Mouse (Mus musculus): ENCODE data around the gene Gphb5. TPM values are rescaled to one million over a fixed set of nuclear protein-coding genes. Genes with fewer than 3 reads are reported as not detected.
"Not testable (repeated sequence)": the region's sequence is repeated elsewhere in the genome, so short reads cannot be mapped to it uniquely, and the experiment has no call there.

Gphb5 gene
- polyA plus RNA-seq, 2 experiments = not detected

DNA sequence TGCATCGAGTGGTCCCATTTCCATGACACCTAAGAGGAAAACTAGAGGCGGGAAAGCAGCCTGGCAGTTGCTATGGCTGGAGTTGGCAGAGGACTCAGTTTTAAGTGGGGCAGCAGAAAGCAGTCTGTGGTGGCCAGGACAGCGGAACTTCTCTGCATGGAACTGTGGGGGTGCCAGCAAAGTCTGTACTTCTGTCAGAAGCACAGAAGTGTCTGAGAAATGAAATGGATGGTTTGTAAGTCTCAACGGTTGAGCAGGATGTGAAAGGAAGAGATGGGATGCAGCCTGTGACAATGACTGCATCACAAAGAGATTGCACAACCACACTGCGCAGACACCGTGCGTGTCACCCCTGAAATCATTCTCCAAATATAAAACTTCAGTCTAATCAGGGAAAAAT lies 29.7 kb upstream of the Gphb5 start:
- H3K4me3 ChIP-seq (replicated peaks; ENCODE audit: low read length) = no peak overlapping the region
- no peaks in the 10 kb centered on the region for H3K4me1 ChIP-seq (ENCODE audit: control insufficient read depth, insufficient read depth, low read length)
- DNase-seq (ENCODE audit: low spot score) (no peak), ATAC-seq (ENCODE audit: low FRiP score, low read depth) (no peak)
- H3K27ac ChIP-seq (replicated peaks; ENCODE audit: low read depth, low read length) = no peak overlapping the region
- no peak overlapping the region for H3K9ac ChIP-seq (ENCODE audit: low read depth, low read length, severe bottlenecking)
- no peaks in the 10 kb centered on the region for H3K9me3 ChIP-seq (ENCODE audit: control insufficient read depth, low read length)
- TF ChIP-seq POLR2A (IDR thresholded peaks at IDR 0.05; ENCODE audit: borderline replicate concordance, extremely low read depth, insufficient read depth, insufficient read length) = no peak
- H3K4me2 ChIP-seq (replicated peaks; ENCODE audit: low read depth, low read length, severe bottlenecking) = no peak overlapping the region
- 84% methylated on average over 7 of the region's 7 CpGs for WGBS
- 0 out of 2 replicates have a peak, but pooled peaks cover 14% of the 10 kb centered on the region for H3K36me3 ChIP-seq (ENCODE audit: control insufficient read depth, insufficient read depth, low read length)
- no peaks in the 10 kb centered on the region for H3K27me3 ChIP-seq (ENCODE audit: control insufficient read depth, insufficient read depth, low read length)

- WGBS = 81% methylated on average over 6 of the region's 6 CpGs
- not testable (repeated sequence) for ATAC-seq (ENCODE audit: low FRiP score, low read depth); H3K27me3 ChIP-seq (ENCODE audit: control insufficient read depth, insufficient read depth, low read length); H3K4me1 ChIP-seq (ENCODE audit: control insufficient read depth, insufficient read depth, low read length); H3K4me3 ChIP-seq (replicated peaks; ENCODE audit: low read length); H3K9ac ChIP-seq (ENCODE audit: low read depth, low read length, severe bottlenecking); H3K4me2 ChIP-seq (replicated peaks; ENCODE audit: low read depth, low read length, severe bottlenecking); H3K27ac ChIP-seq (replicated peaks; ENCODE audit: low read depth, low read length); DNase-seq (ENCODE audit: low spot score); H3K36me3 ChIP-seq (ENCODE audit: control insufficient read depth, insufficient read depth, low read length); H3K9me3 ChIP-seq (ENCODE audit: control insufficient read depth, low read length)
Observed at GRCm38 (mm10) chr12:75432400-75432799, 15.8 kb upstream of the Gphb5 start.

GRCm38 (mm10) chr12:75429685-75430396 lies 13.3 kb upstream of the Gphb5 start:
- no peak overlapping the region for H3K4me2 ChIP-seq (replicated peaks; ENCODE audit: low read depth, low read length, severe bottlenecking)
- H3K9me3 ChIP-seq (ENCODE audit: control insufficient read depth, low read length) = no peaks in the 10 kb centered on the region
- no peaks in the 10 kb centered on the region for H3K27me3 ChIP-seq (ENCODE audit: control insufficient read depth, insufficient read depth, low read length)
- ATAC-seq (ENCODE audit: low FRiP score, low read depth) (no peak), DNase-seq (ENCODE audit: low spot score) (no peak)
- H3K4me1 ChIP-seq (ENCODE audit: control insufficient read depth, insufficient read depth, low read length) = no peaks in the 10 kb centered on the region
- H3K4me3 ChIP-seq (replicated peaks; ENCODE audit: low read length) = no peak overlapping the region
- WGBS = 85% methylated on average over 1 of the region's 1 CpGs
- no peaks in the 10 kb centered on the region for H3K36me3 ChIP-seq (ENCODE audit: control insufficient read depth, insufficient read depth, low read length)
- no peak overlapping the region for H3K9ac ChIP-seq (ENCODE audit: low read depth, low read length, severe bottlenecking)
- no peak overlapping the region for H3K27ac ChIP-seq (replicated peaks; ENCODE audit: low read depth, low read length)
- no peak for TF ChIP-seq POLR2A (IDR thresholded peaks at IDR 0.05; ENCODE audit: borderline replicate concordance, extremely low read depth, insufficient read depth, insufficient read length)

DNA sequence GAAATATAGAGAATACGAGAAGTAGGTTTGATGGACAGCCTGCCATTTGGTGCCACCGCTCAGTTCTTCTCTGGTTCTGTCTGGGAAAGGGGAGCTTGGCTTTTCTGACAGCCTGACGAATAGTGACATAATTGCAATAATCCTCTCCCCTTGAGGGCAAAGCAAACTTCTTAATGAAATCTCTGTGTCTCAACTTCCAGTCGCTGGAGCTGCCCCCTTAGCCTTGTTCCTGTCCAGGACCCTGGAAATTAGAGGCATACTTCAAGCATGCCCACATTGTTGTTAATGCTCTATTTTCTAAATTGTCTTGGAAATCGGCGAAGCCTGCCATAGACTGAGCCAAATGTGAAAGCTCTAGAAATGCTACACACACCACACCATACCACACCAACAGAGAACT lies 12.1 kb upstream of the Gphb5 start:
- H3K4me3 ChIP-seq (replicated peaks; ENCODE audit: low read length) = no peak overlapping the region
- H3K4me2 ChIP-seq (replicated peaks; ENCODE audit: low read depth, low read length, severe bottlenecking) = no peak overlapping the region
- H3K9ac ChIP-seq (ENCODE audit: low read depth, low read length, severe bottlenecking) = no peak overlapping the region
- WGBS = 80% methylated on average over 6 of the region's 6 CpGs
- ATAC-seq (ENCODE audit: low FRiP score, low read depth) (no peak), DNase-seq (ENCODE audit: low spot score) (no peak)
- H3K27ac ChIP-seq (replicated peaks; ENCODE audit: low read depth, low read length) = no peak overlapping the region
- no peaks in the 10 kb centered on the region for H3K27me3 ChIP-seq (ENCODE audit: control insufficient read depth, insufficient read depth, low read length)
- no peaks in the 10 kb centered on the region for H3K36me3 ChIP-seq (ENCODE audit: control insufficient read depth, insufficient read depth, low read length)
- H3K4me1 ChIP-seq (ENCODE audit: control insufficient read depth, insufficient read depth, low read length) = no peaks in the 10 kb centered on the region
- no peak for TF ChIP-seq POLR2A (IDR thresholded peaks at IDR 0.05; ENCODE audit: borderline replicate concordance, extremely low read depth, insufficient read depth, insufficient read length)
- no peaks in the 10 kb centered on the region for H3K9me3 ChIP-seq (ENCODE audit: control insufficient read depth, low read length)

- Histone ChIP-seq H3K9me3 (ENCODE audit: control insufficient read depth, low read length) (no peaks in the 10 kb centered on the region), H3K4me3 (replicated peaks; ENCODE audit: low read length) (no peak overlapping the region), H3K27me3 (ENCODE audit: control insufficient read depth, insufficient read depth, low read length) (no peaks in the 10 kb centered on the region), H3K4me2 (replicated peaks; ENCODE audit: low read depth, low read length, severe bottlenecking) (no peak overlapping the region), H3K4me1 (ENCODE audit: control insufficient read depth, insufficient read depth, low read length) (no peaks in the 10 kb centered on the region), H3K36me3 (ENCODE audit: control insufficient read depth, insufficient read depth, low read length) (no peaks in the 10 kb centered on the region), H3K9ac (ENCODE audit: low read depth, low read length, severe bottlenecking) (no peak overlapping the region), H3K27ac (replicated peaks; ENCODE audit: low read depth, low read length) (no peak overlapping the region)
- WGBS = 80% methylated on average over 7 of the region's 7 CpGs
- TF ChIP-seq POLR2A (IDR thresholded peaks at IDR 0.05; ENCODE audit: borderline replicate concordance, extremely low read depth, insufficient read depth, insufficient read length) = no peak
- DNase-seq (ENCODE audit: low spot score) (no peak), ATAC-seq (ENCODE audit: low FRiP score, low read depth) (no peak)
Observed at GRCm38 (mm10) chr12:75425882-75426281, 9.3 kb upstream of the Gphb5 start.

- 91% methylated on average over 4 of the region's 4 CpGs for WGBS
- Histone ChIP-seq H3K4me2 (replicated peaks; ENCODE audit: low read depth, low read length, severe bottlenecking) (no peak overlapping the region), H3K36me3 (ENCODE audit: control insufficient read depth, insufficient read depth, low read length) (no peaks in the 10 kb centered on the region), H3K27ac (replicated peaks; ENCODE audit: low read depth, low read length) (no peak overlapping the region), H3K27me3 (ENCODE audit: control insufficient read depth, insufficient read depth, low read length) (no peaks in the 10 kb centered on the region), H3K9me3 (ENCODE audit: control insufficient read depth, low read length) (no peaks in the 10 kb centered on the region), H3K9ac (ENCODE audit: low read depth, low read length, severe bottlenecking) (no peak overlapping the region), H3K4me3 (replicated peaks; ENCODE audit: low read length) (no peak overlapping the region), H3K4me1 (ENCODE audit: control insufficient read depth, insufficient read depth, low read length) (no peaks in the 10 kb centered on the region)
- ATAC-seq (ENCODE audit: low FRiP score, low read depth) (no peak), DNase-seq (ENCODE audit: low spot score) (no peak)
- TF ChIP-seq POLR2A (IDR thresholded peaks at IDR 0.05; ENCODE audit: borderline replicate concordance, extremely low read depth, insufficient read depth, insufficient read length) = no peak
Observed at GRCm38 (mm10) chr12:75424817-75425216, 8.2 kb upstream of the Gphb5 start.
